Mouse (Mus musculus): ENCODE data around the gene Sprr2a3. TPM values are rescaled to one million over a fixed set of nuclear protein-coding genes. Genes with fewer than 3 reads are reported as not detected.
"Not testable (repeated sequence)": the region's sequence is repeated elsewhere in the genome, so short reads cannot be mapped to it uniquely, and the experiment has no call there.

The Sprr2a3 gene
- polyA plus RNA-seq, 1 experiment from 2014 or later, result 0.64 TPM

DNA sequence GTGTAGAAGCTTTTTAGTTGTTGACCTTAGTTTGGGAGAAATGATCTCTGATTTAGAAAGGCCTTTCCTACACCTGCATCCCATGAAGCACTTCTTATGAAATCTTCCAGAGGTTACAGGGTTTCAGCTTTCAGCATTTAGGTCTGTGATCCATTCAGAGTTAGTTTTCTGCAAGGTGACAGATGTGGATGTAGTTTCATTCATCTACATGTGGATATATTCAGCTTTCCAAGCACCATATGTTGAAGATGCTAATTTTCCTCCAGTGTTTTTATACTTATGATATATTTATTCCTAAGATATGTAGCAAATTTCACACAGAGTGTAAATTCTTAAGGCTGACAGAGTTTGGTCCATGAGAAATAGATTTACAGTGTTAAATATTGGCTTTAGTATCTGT is 11.7 kb upstream of the Sprr2a3 start:
- not testable (repeated sequence) for H3K36me3 ChIP-seq; ATAC-seq (replicated peaks; ENCODE audit: insufficient number of reproducible peaks, insufficient read depth, low FRiP score, low read depth); H3K9me3 ChIP-seq (replicated peaks); H3K27me3 ChIP-seq; H3K4me2 ChIP-seq; H3K9ac ChIP-seq; H3K27ac ChIP-seq; H3K4me3 ChIP-seq; H3K4me1 ChIP-seq (replicated peaks)

- not testable (repeated sequence) for H3K4me1 ChIP-seq (replicated peaks); H3K27me3 ChIP-seq; H3K4me2 ChIP-seq; H3K9me3 ChIP-seq (replicated peaks); H3K36me3 ChIP-seq; H3K27ac ChIP-seq; H3K9ac ChIP-seq; ATAC-seq (replicated peaks; ENCODE audit: insufficient number of reproducible peaks, insufficient read depth, low FRiP score, low read depth); H3K4me3 ChIP-seq
- no CpG with 5 or more reads among the region's 1 CpGs for WGBS
These were observed 11.2 kb upstream of the Sprr2a3 start for GRCm38 (mm10) chr3:92274018-92274417.

DNA sequence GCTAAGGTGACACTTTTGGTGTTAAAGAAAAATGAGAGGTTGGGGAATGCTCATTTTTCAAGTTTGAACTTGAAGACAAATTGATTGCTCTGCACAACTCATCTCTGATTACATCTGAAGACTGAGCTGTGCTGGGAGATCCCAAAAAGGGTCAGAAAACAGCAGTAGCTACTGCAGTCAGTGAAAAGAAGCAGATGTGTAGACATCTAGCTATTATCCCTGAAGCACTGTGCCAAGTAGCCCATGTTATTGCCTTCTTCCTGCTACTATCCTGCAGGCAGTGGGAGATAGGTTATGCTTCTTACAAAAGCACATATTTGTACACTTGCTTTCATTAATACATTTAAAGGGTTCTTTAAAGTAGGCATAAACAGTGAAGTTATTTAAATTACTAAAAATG is 5.6 kb upstream of the Sprr2a3 start:
- H3K4me3 ChIP-seq; H3K4me1 ChIP-seq (replicated peaks); ATAC-seq (replicated peaks; ENCODE audit: insufficient number of reproducible peaks, insufficient read depth, low FRiP score, low read depth): not testable (repeated sequence)

DNA sequence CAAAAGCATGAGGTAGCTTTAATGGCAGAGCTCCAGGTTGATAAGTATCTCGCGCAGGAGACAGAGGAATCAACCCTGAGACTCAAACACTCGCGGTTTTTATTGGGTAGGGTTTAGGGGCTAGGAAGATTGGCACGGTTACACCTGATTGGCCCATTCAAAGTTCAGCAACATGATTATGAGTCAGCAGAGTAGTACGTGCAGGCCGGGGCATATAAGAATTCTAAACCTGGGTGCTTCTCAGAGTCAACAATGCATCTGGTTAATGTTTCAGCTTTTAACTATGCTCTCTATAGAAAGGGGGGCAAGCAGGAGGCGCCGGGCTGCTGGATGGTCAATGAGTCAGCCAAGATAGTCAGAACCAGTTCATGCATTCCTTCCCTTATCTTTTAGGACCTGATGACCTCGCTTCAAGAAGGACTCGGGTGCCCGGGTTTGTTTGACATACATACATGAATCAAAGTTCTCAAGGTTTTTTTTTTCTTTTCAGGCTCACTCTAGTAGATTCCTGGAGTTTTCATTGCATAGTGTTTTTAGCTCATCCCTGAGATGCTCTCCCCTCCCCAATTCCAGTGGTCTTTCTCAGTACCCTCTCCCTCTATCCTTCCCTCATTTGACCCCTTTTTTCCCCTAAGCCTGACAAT is 4.1 kb upstream of the Sprr2a3 start:
- not testable (repeated sequence) for H3K4me1 ChIP-seq (replicated peaks); H3K9me3 ChIP-seq (replicated peaks); H3K27ac ChIP-seq; H3K36me3 ChIP-seq; H3K27me3 ChIP-seq; H3K9ac ChIP-seq; H3K4me3 ChIP-seq; H3K4me2 ChIP-seq
- ATAC-seq (replicated peaks; ENCODE audit: insufficient number of reproducible peaks, insufficient read depth, low FRiP score, low read depth), result peak; percentile 30; the same call in 1 of the 2 replicates
- 18% methylated on average over 5 of the region's 12 CpGs for WGBS

More for the DNA sequence above, 5.6 kb upstream of the Sprr2a3 start:
- not testable (repeated sequence) for H3K27me3 ChIP-seq; H3K4me2 ChIP-seq; H3K9ac ChIP-seq; H3K9me3 ChIP-seq (replicated peaks); H3K36me3 ChIP-seq; H3K27ac ChIP-seq

DNA sequence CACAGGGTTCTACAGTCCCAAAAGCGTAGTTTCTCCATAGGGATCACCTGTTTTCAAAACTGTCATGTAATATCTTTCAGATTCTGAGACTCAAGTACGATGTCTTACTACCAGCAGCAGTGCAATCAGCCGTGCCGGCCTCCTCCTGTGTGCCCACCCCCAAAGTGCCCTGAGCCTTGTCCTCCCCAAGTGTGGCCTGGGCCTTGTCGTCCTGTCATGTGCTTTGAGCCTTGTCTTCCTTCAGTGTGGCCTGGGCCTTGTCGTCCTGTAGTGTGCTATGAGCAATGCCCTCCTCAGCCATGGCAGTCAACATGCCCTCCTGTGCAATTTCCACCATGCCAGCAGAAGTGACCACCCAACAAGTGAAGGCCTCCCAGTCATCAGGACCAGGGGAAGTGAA is 3.3 kb downstream of the Sprr2a3 start:
- not testable (repeated sequence) for H3K9ac ChIP-seq; H3K9me3 ChIP-seq (replicated peaks); H3K27ac ChIP-seq; H3K4me2 ChIP-seq; H3K27me3 ChIP-seq; H3K36me3 ChIP-seq; H3K4me1 ChIP-seq (replicated peaks); ATAC-seq (replicated peaks; ENCODE audit: insufficient number of reproducible peaks, insufficient read depth, low FRiP score, low read depth); H3K4me3 ChIP-seq
- WGBS, result 58% methylated on average over 6 of the region's 6 CpGs

- H3K36me3 ChIP-seq, result no peaks in the 10 kb centered on the region
- no peak for ATAC-seq (replicated peaks; ENCODE audit: insufficient number of reproducible peaks, insufficient read depth, low FRiP score, low read depth)
- no peak overlapping the region for H3K4me3 ChIP-seq
- no peaks in the 10 kb centered on the region for H3K4me1 ChIP-seq (replicated peaks)
- H3K9ac ChIP-seq, result no peak overlapping the region
- WGBS, result 83% methylated on average over 1 of the region's 1 CpGs
- H3K9me3 ChIP-seq (replicated peaks), result no peaks in the 10 kb centered on the region
- H3K27ac ChIP-seq, result no peak overlapping the region
- no peak overlapping the region for H3K4me2 ChIP-seq
- H3K27me3 ChIP-seq, result no peaks in the 10 kb centered on the region
These were observed 22.2 kb downstream of the Sprr2a3 start for GRCm38 (mm10) chr3:92307406-92307805.

DNA sequence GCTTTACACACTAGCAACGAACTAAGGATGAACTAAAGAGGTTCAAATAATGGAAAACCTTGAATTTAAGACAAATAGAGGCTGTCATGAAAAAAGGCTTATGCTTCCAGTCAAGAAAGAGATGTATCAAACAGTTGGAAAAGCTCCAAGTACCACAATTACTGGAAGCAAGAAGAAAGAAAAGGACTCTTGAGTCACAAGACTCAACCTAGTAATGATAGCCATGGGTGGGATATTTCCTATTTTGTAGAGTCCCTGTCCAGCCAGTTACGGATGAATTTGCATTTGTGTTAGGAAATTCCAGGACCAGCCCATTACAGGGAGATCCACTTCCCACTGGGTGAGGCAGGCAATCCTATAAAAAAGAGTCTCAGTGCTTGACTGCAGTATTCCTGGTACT is 31.1 kb downstream of the Sprr2a3 start, which contains the start of gene Sprr2b:
Sprr2b (plus strand) TSS at position 301 of the 400 bp plus-strand sequence.
- 70% methylated on average over 2 of the region's 2 CpGs for WGBS
- Histone ChIP-seq H3K9me3 (replicated peaks) (no peaks in the 10 kb centered on the region), H3K27ac (no peak within 1 kb of the TSS), H3K27me3 (no peaks in the 10 kb centered on the region), H3K36me3 (no peaks in the 10 kb centered on the region), H3K9ac (no peak within 1 kb of the TSS), H3K4me3 (no peak within 1 kb of the TSS), H3K4me2 (no peak within 1 kb of the TSS), H3K4me1 (replicated peaks) (no peaks in the 10 kb centered on the region)
- no peak for ATAC-seq (replicated peaks; ENCODE audit: insufficient number of reproducible peaks, insufficient read depth, low FRiP score, low read depth)

- Histone ChIP-seq H3K36me3 (no peaks in the 10 kb centered on the region), H3K4me1 (replicated peaks) (no peaks in the 10 kb centered on the region), H3K4me2 (no peak overlapping the region), H3K9me3 (replicated peaks) (no peaks in the 10 kb centered on the region), H3K4me3 (no peak overlapping the region), H3K27me3 (no peaks in the 10 kb centered on the region), H3K27ac (no peak overlapping the region), H3K9ac (no peak overlapping the region)
- WGBS, result 64% methylated on average over 2 of the region's 2 CpGs
- no peak for ATAC-seq (replicated peaks; ENCODE audit: insufficient number of reproducible peaks, insufficient read depth, low FRiP score, low read depth)
These were observed 32.2 kb downstream of the Sprr2a3 start for GRCm38 (mm10) chr3:92317384-92317783.

DNA sequence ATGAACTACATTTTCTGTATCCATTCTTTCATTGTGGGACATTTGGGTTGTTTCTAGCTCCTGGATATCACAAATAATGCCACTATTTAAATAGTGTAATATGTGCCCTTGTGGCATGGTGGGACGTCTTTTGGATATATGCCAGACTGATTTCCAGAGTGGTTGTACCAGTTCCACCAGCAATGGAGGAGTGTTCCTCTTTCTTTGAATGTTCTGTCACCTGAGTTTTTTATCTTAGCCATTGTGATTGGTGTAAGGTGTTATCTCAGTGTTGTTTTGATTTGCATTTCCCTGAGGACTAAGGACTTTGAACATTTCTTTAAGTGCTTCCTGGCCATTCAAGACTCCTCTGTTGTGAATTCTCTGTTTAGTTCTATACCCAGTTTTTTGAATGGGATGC is 51.1 kb downstream of the Sprr2a3 start:
- Histone ChIP-seq H3K4me1 (replicated peaks) (no peaks in the 10 kb centered on the region), H3K9ac (no peak overlapping the region), H3K4me2 (no peak overlapping the region), H3K9me3 (replicated peaks) (no peaks in the 10 kb centered on the region), H3K36me3 (no peaks in the 10 kb centered on the region), H3K4me3 (no peak overlapping the region), H3K27ac (no peak overlapping the region), H3K27me3 (no peaks in the 10 kb centered on the region)
- ATAC-seq (replicated peaks; ENCODE audit: insufficient number of reproducible peaks, insufficient read depth, low FRiP score, low read depth), result no peak
- WGBS, result 68% methylated on average over 1 of the region's 1 CpGs

GRCm38 (mm10) chr3:92338840-92339239 is 53.6 kb downstream of the Sprr2a3 start, which contains the start of gene Sprr2d:
Gene Sprr2d, plus strand, starts transcription at chr3:92339140.
- Histone ChIP-seq H3K4me1 (replicated peaks) (no peaks in the 10 kb centered on the region), H3K27me3 (no peaks in the 10 kb centered on the region), H3K9me3 (replicated peaks) (no peaks in the 10 kb centered on the region), H3K36me3 (no peaks in the 10 kb centered on the region), H3K4me2 (no peak within 1 kb of the TSS), H3K9ac (no peak within 1 kb of the TSS), H3K4me3 (no peak within 1 kb of the TSS), H3K27ac (no peak within 1 kb of the TSS)
- ATAC-seq (replicated peaks; ENCODE audit: insufficient number of reproducible peaks, insufficient read depth, low FRiP score, low read depth), result no peak
- WGBS, result 84% methylated on average over 5 of the region's 5 CpGs
